Mouse (Mus musculus) layer of hippocampus, adult 11-12 months (tissue): ENCODE data around the gene Nrp1.

Experiments used
- DNase-seq: peaks from one replicate; pipeline ENCODE4 v3.0.0; 2022; ENCODE audit warnings: low spot score

The Nrp1 gene

DNA sequence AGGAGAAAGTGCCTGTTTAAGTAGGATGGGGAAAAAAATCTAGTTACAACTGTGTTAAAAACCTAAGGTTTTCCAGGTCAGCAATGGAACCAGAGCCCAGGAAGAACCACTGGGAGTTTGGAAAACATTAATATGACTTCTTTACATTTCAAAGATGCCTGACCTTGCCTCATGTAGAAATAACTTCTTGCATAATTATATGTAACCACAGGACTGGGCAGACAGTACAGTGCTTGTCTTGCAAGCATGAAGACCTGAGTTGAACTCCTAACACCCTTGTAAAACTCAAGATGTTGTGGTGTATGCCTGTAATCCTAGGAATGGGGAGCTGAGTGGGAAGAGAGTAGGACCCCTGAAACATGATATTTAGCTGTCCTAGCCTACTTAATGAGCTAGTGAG, 61.6 kb downstream of the Nrp1 start:
- DNase-seq = no peak

DNA sequence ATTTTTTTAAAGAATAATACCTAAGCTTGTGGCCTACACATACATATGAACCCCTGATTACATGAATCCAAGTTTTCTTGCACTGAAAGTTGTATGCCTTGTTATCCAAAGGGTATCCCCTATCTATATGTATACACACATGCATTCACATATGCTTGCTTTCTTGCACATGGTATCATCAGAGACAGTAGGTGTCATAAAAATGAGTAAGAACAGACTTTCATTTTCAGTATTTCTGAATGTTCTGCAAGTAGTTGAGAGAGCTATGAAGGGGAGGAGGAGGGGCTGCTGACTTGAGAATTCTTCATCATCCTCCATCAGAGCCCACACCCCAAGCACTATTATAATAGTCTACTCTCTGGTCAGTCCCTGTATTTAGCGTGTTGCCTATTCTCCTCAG, 62.0 kb downstream of the Nrp1 start:
- DNase-seq = no peak

DNA sequence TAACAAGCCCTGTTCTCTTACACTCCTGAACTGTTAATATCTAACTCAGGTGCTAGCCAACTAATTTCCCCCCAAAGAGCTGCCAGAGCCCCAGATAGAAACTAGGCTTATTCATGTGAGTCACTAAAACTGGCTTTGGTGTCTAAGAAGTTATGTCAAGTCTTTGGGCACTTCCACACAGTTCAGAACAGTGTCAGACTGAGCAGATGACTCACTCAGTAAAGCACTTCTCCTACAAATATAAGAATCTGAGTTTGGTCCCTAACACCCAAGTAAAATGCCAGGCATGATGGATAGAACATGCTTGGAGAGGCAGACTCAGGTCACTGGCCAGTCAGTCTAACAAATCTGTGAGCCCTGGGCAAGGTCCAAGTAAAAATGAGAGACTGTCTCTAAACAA, 65.4 kb downstream of the Nrp1 start:
- DNase-seq = no peak

DNA sequence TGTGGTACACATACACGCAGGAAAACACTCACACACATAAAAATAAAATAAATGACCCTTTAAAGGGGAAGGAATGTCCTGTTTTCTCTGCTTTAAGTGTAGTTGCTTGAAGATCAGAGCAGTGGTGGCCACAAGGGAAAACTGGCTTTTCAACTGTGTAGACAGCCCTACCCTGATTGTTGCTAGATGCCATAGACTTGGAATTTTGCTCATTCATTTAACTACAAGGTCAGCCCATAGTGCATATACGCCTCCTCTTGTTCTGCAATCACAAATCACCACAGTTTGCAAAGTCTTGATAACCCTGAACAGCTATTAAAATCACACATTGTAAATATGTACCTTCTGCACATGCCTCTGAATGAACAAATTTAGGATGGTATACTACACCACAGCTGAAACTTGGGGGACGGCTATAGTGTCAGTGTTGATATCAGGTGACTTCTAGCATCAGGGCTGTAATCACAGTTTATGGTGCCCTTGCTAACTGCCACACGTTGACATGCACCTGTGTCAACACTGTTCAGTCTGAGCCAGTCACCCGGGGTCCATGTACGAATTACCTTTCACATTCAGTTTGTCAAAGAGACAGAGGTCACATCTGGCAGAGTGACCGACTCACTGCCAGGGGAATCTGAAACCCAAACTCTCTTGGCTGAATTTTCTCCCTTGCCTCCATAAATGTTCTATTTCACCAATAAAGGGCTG, 66.4 kb downstream of the Nrp1 start:
- no peak for DNase-seq

DNA sequence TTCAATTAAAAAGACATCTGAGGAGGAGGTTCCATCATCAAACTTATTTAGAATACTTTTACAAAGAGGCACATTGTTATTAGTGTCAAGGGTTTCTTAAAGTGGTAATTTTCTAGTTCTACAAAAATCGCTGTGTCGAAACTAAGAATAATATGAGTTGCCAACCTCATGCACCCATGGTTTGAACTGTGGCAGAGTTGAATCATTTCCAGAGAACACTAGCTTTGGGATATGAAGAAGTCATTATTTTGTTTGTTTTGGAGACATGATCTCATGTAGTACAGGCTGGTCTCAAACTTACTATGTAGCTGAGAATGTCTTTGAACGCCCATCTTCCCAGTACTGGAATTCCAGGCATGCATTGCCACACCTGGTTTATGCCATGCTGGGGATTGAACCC, 68.7 kb downstream of the Nrp1 start:
- no peak for DNase-seq

DNA sequence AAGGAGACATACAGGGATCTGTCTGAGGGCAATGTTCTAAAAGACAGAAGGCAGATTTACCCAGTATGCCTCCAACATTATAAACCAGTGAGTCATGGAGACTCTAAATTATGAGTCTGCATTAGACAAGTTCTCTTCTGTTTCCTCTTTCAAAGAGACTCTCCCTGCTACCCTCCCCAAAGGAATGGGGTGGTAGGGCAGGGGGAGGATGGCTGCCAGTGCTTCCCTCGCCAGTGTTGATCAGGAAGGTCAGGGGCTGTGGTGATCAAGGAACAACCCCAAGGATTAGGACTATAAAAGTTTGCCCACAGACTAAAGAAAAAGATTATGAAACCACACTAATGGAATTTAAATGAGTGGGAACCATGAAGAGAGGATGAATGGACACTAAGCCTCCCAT, 70.6 kb downstream of the Nrp1 start:
- no peak for DNase-seq

DNA sequence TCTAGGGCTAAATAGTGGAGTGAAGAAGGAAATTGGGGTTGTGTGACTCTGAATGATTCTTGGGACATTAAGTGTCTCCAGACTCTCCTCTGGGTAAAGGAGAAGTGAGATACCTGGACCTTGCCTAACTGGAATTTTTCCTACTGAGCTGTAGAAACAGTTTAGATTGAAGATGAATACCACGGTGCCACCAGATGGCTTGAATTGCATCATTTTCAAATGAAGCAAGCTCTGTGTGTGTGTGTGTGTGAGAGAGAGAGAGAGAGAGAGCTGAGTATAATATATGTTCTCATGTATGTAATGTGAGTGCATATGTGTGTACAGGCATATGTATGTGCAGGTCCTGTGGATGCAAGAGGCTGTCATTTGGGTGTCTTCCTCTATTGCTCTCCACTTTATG, 72.7 kb downstream of the Nrp1 start:
- DNase-seq = no peak

DNA sequence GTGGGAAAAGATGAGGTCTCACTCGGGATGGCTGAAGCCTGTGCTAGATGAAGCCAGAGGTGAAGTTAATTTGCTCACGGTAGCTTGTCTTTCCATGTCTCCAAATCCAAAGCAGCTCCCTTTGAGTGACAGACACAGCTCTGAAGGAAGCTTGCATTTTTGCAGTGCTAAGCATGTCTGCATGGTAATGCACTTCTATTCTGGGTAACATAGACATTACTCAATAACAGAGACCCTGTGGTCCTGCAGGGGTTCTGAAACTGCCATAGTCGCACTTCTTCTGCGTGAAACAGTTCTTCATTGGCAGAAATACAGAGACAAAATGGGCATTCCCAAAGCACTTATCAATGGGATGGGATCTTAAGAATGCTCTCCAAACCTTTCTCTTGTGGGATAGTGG, 77.3 kb downstream of the Nrp1 start:
- no peak for DNase-seq

DNA sequence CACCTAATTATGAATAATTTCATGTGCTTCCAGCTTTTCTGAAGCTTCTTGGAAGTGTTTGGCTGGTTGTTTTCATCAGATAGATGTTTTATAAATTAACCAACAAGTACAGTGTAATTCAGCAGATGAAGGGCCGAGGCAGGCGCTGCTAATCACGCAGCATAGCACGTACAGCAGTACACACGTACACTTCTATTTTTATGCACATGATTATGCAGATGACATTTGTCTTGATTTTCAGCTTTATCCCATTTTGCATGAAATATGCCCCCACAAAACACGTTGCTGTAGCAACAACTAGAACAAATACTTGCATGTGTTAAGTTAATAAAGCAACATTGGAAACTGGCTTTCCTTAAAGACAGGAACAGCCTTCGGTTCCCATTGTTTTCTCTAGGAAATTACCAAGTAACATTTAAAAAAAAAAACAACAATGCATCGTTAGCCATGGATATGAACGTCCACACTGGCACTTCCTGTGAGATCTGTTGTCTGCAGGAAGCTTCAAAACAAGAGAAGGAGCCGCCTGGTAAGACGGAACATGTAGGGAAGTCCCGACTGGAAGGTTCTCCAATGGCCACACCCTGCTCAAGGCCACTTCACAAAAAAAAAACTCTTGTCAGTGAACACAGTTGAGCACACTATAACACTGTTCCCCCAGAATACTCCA, 78.9 kb downstream of the Nrp1 start:
- DNase-seq = peak; percentile 32

DNA sequence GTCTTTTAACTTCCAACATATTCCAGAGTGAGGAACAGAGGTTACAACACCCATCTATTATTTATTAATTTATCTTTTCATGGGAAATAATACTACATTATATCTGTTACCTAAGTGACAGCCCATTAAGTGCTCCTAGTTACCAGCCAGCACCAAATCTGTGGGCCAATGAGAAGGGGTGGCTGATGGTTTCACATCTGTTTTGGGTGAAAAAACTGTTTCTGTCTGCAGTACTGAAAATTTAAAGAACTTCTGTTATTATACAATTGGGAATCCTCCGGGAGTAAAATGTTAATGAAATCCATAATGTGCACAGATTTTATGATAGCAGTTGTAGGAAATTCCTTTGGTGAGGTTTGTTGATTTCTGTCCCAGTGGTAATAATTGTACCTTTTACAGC, 83.0 kb downstream of the Nrp1 start:
- DNase-seq = no peak

DNA sequence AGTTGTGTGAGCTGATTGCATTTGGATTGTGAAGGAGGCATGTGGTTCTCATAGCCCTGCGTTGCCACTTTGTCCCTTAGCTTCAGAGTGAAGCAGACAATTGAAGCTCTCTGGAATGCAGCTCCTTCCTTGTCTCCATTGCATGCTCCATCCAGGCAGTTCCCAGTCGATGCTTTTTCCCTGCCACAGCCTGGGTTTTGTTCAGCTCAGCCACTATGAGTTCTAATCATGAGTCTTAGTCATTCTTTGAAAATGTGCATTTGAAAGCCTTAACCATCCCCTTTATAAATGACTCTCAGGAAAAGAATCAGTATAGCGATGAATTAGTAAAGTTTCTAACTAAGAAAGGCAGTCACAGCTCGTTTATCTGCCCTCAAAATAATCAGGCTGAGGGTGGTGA, 87.2 kb downstream of the Nrp1 start:
- DNase-seq = no peak

DNA sequence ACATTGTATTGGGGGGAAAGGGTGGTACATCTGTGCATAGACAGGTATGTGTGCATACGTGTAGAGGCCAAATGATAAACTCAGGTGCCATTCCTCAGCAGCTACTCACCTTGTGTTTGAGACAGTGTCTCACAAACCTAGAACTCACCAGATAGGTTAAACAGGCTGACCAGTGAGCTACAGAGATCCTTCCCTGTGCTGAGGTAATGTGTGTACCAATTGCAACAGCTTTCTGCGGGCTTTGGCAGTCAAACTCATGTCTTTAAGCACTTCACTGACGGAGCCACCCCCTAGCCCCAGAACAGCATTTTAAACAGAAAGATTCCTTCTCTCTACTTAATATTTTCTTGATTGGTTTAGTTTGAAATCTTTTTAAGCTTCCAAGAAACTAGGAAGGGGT, 88.2 kb downstream of the Nrp1 start:
- no peak for DNase-seq

DNA sequence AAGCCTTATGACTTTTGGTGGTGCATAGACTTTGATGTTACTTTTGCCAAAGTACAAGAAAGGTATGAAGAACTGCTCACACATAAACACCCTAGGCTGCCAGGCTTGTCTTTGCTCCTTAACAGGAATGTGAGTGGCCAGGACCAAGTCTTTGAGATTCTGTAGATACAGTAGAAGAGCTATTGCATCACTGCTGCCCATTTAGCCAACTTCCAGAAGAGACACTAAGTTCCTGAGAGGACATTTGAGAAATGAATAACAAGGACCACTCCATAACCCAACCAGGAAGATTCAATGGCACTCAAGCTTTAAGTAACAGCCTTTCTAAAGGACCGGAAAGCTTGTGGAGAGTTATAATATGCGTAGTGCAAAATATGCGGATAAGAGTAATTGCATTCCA, 88.9 kb downstream of the Nrp1 start:
- DNase-seq = no peak

DNA sequence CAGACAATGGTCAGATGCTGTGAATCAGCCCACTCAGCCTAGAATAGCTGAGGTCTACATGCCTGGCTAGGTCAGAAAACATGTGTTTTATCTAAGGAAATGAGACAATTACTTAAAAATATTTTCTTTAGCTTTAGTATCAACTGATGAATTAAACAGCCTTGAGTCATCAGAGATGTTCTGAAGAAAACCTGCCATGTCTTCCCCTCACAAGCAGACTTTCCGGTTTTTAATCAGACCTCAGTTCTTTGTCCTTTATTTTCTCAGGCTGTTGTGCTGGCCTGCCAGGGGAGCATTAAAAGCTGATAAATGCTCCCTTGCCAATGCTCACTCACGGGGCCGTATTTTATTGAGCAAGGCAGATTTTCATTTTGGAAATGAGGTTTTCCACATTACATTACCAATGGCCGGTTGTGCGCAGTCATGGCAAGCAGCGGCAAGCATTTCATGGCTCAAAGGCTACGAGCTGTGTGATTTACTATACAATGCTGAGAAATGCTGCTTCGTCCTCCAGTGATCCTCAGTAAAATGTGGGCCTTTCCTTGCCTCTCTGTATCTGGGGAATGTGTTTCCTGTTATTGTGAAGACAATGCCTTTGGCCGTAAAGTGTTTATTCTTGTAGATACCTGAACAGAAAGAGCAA, 92.1 kb downstream of the Nrp1 start:
- DNase-seq = no peak

DNA sequence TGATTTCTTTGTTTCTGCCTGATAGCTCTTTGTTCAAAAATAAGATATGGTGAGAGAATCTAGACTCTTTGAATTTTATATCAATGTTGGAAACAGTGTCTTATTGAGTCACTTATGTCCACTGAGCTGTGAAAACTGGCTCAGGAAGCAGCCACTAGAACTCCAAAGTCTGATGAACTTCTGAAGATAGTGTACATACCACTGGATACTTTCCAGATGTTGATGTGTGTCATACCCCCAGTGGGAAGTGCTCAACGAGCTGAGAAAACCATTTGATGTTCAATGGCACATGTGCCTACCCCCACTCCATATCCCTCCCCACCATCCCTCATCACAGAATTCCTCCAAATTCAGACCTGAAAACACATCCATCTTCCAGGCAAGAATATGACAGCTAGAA, 92.7 kb downstream of the Nrp1 start:
- DNase-seq = no peak

DNA sequence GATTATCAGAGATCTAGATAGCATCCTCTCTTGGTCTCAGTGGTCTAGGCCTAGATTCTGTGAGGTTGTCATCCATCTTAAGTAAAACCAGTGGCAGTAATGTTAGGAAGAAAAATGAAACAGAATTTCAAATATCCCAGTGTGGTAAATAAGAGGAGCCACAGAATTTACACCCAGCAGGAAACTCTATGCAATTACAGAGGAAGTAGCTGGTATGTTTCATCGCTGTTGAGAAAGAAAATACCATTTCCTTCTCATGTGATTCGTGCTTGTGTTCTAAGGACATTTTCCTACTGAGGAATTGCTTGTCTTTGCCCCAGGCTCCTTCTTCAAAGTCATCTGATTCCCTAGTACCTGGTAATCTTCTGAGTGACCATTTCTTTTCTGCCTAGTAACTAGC, 95.1 kb downstream of the Nrp1 start:
- no peak for DNase-seq

DNA sequence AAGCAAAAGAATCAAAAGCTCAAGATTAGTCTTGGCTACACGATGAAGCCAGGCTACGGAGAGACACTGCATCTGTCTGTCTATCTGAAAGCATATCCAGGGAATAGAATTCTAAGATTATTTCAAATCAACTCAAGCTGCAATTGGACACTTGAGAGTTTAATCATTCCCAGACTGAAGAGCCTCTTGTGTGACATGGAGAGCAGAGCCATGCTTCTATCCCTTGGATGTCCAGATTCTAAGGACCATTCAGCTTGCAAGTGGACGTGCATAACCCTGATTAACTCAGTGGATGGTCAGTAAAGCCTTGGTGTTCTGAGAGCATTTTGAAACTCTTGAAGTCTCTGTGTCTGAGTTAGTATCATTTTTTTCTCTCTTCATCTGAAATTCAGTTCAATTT, 95.6 kb downstream of the Nrp1 start:
- no peak for DNase-seq

DNA sequence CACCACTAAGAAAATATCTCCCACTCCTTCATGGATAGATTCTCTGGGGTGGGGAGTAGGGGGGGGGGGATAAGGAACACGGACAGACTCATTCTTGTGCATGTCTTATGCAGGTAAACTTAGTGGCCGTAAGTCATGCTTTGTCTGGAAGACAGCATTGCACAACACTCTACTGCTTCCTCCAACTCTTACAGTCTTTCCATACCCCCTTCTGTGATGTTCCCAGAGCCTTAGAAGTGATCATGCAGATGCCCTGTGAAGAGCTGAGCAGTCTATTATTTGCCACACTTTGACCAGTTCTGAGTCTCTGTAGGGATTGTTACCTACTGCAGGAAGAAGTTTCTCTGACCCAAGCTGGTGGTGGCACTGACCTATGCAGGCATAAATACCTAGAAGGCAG, 98.9 kb downstream of the Nrp1 start:
- DNase-seq = no peak

DNA sequence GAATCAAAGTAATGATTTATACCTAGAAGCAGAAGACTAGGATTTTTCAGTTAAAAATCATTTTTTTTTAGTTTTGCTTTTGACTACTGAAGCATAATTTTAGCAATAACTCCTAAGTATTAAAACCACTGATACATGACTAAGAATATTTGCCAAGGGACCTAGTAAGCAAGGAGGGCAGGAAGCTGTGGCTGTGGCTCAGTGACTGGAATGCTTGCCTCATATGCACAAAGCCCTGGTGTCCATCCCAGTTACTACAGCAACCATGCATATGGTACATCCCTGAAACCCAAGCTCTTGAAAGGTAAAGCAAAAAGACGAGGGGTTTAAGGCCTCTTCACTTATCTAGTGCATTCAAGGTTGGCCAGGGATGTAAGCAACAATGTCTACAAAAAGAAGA, 101.3 kb downstream of the Nrp1 start:
- no peak for DNase-seq

DNA sequence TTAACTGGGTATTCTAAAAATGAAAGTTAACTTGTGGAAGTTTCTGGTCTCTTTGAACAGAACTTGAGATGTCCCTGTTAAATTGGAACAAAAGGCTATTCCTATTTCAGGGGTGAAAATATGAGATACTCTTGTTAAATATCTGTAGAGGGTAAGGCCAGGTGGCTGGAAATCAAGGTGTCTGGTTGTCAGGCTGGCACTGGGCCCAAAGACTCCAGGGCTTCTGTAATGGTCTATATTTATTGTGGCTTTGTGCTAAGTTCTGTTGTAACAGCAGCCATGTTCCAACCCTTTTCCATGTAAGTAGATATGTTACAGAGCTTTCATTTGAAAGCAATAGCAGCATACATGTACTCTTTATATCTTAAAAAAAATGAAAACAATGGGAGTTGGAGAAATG, 103.3 kb downstream of the Nrp1 start:
- DNase-seq = no peak

DNA sequence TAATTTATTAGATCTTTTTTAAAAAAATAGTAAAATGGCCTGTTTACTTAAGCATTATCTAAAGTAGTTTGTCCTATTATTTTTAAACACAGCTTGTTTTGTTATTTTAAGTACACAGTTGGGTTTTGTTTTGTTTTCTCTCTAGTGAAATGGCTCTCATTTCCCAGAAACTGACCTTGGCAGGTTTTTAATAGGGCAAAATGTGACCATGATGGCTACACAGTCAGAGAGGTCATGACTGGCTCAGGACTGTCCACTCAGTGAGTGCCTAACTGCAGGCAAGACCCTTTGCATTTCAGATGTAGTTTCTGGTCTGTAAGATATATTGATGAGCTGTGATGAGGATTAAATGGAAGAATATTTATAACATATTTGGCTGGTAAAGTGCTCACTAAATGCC, 104.8 kb downstream of the Nrp1 start:
- no peak for DNase-seq

DNA sequence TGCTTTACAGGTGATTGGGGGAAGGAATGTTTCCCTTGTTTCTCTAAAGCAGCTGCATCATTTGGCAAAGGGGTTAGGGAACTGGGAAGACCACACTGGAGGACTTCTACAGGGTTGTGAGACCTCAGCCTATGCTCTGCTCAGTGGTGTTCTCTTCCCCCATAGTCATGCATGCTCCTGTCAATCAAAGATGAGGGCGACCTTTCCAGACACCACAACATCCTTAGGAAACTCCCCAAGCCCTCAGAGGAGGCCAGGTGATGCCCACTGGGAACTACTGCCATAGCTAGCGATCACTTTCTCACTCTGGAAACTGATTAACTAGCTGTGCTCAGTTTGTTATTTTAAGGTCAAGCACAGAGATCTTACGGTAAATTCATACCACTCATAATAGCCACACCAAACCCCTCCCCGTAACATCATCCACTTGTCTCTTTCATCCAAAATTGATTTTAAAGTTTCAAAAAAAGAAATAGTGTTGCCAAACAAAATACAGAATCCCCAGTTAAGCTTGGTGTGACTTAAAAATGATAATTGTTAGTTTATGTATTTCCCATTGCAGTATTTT, 105.7 kb downstream of the Nrp1 start:
- no peak for DNase-seq

DNA sequence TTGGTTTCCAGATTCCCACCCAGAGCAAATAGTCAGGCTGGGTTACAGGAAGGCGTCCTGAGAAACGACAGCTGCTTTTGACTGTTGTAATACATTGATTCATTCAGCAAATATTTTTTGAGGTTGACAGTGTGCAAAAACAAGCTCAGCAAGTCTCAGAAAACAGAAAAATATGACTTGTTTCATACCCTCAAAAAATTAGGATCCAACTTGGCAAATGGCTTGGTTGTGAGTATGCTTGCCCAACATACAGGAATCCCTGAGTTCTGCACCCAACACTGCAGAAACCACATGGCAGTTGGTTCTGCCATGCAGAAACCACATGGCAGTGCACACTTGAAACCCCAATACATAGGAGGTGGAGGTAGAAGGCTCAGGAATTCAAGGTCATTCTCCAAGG, 107.1 kb downstream of the Nrp1 start:
- no peak for DNase-seq
